Mouse (Mus musculus): ENCODE data around the gene Dclk2. TPM values are rescaled to one million over a fixed set of nuclear protein-coding genes. Genes with fewer than 3 reads are reported as not detected.

Dclk2 gene
- 53.6 and 68.2 TPM in 2 replicates for polyA plus RNA-seq (2014; fragmentation: Nextera tagmentation; extraction: Ambion mirVana)

DNA sequence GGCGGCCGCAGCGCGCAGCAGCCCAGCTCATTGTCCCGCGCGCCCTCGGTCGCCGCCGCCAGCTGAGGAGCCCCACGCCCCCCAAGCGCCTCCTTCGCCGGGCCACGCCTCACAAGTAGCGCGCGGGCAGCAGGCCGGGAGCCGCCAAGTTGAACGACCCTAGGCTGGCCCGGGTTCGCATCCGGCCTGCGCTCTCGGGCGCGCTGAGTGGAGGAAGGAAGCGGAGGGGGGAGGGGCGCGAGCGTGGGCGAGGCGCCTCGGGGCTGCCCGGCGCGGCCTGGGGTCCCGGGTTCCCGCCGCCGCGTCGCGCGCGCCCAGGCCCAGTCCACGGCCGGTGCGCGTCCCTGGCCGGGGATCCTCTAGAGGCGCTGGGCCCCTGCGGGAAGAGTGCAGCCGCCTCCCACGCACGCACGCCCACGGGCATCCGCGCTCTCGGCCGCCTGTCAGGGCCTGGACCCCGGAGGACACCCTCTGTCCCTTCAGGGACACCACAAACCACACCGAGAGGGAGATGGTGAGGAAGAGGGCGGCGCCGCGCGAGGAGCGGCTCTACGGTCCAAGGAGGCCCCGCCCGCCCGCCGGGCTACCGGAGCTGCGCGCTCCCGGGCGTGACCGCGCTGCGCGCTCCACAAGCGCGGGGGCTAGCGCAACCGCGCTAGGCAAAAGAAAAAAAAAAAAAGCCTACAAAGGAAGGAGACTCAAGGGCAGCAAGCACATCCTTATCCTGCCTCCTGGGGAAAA is at the start of gene Dclk2:
Gene Dclk2, minus strand, starts transcription at position 510 of the 741 bp plus-strand sequence.
- Histone ChIP-seq H3K27ac (ENCODE audit: low read depth, low read length) (peak within 1 kb of the TSS; percentile 90), H3K4me1 (ENCODE audit: control insufficient read depth, insufficient read depth, low read length) (peaks cover 24% of the 10 kb centered on the region), H3K4me2 (ENCODE audit: low read length) (peak within 1 kb of the TSS; percentile 79), H3K36me3 (ENCODE audit: control insufficient read depth, insufficient read depth, low read length) (peaks cover 11% of the 10 kb centered on the region; the same call in 1 of the 2 replicates), H3K27me3 (replicated peaks; ENCODE audit: control insufficient read depth, insufficient read depth, low read length) (no peaks in the 10 kb centered on the region), H3K9me3 (replicated peaks; ENCODE audit: control insufficient read depth, low read length) (no peaks in the 10 kb centered on the region), H3K4me3 (ENCODE audit: low read depth, low read length) (peak within 1 kb of the TSS; percentile 87), H3K9ac (ENCODE audit: low read length) (peak within 1 kb of the TSS; percentile 97)
- DNase-seq (ENCODE audit: low spot score) (peak; percentile 92), ATAC-seq (peak; percentile 92)
- WGBS, result under 1% methylated on average over 65 of the region's 91 CpGs

DNA sequence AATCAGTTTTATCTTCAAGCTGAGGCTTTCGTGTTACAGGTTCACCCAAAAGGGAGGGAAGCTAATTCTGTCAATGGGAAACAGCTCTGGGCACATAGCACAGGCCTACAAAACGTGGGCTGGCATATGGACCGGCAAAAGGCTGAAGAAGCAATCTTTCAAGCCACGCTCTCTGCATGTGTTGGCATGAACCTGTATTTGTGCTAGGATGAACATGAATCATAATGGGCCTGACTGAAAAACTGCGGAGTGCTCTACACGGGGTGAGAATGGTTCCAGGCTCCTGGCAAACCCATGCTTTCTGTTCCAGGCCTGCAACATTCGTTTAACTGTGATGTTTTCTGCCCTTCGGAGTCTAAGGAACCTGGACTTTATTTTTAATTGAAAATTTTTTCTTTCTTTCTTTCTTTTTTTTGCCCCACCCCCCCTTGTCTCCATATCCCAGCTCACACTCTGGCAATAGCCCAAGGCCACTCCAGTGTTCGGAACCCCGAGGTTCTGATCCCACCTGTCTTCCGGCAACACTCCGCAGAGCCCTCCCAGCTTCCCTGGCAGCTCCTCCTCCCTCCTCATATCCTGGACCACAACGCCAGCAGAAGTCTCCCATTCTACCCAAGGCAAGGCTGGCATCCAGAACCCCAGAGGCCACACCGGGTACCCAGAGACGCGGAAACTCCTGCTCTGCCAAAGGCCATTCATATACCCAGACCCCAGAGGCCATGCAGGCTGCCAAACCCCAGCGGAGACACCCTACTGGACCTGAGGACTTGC is 42.2 kb upstream of the Dclk2 start:
- ATAC-seq (no peak), DNase-seq (ENCODE audit: low spot score) (no peak)
- Histone ChIP-seq H3K27ac (ENCODE audit: low read depth, low read length) (no peak overlapping the region), H3K27me3 (replicated peaks; ENCODE audit: control insufficient read depth, insufficient read depth, low read length) (no peaks in the 10 kb centered on the region), H3K4me3 (ENCODE audit: low read depth, low read length) (no peak overlapping the region), H3K9me3 (replicated peaks; ENCODE audit: control insufficient read depth, low read length) (no peaks in the 10 kb centered on the region), H3K36me3 (ENCODE audit: control insufficient read depth, insufficient read depth, low read length) (no peaks in the 10 kb centered on the region), H3K9ac (ENCODE audit: low read length) (no peak overlapping the region), H3K4me2 (ENCODE audit: low read length) (no peak overlapping the region), H3K4me1 (ENCODE audit: control insufficient read depth, insufficient read depth, low read length) (no peaks in the 10 kb centered on the region)
- 86% methylated on average over 17 of the region's 17 CpGs for WGBS

DNA sequence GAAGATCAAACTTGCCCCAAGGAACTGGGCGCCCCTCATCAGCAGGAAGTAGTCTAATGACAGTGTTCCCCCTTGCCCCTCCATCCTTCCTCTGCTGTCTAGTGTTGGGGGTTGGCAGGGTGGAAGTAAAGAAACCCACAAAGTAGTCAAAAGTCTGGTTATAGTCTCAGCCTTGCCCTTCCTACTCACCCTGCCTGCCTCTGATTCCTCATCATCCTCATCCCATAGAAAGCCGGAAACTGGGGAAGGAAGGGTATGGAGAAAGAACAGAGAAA is 40.7 kb upstream of the Dclk2 start:
- no peaks in the 10 kb centered on the region for H3K27me3 ChIP-seq (replicated peaks; ENCODE audit: control insufficient read depth, insufficient read depth, low read length)
- ATAC-seq (no peak), DNase-seq (ENCODE audit: low spot score) (no peak)
- no peaks in the 10 kb centered on the region for H3K36me3 ChIP-seq (ENCODE audit: control insufficient read depth, insufficient read depth, low read length)
- H3K4me1 ChIP-seq (ENCODE audit: control insufficient read depth, insufficient read depth, low read length), result no peaks in the 10 kb centered on the region
- H3K9ac ChIP-seq (ENCODE audit: low read length), result no peak overlapping the region
- H3K9me3 ChIP-seq (replicated peaks; ENCODE audit: control insufficient read depth, low read length), result no peaks in the 10 kb centered on the region
- H3K4me2 ChIP-seq (ENCODE audit: low read length), result no peak overlapping the region
- 91% methylated on average over 2 of the region's 2 CpGs for WGBS
- no peak overlapping the region for H3K4me3 ChIP-seq (ENCODE audit: low read depth, low read length)
- no peak overlapping the region for H3K27ac ChIP-seq (ENCODE audit: low read depth, low read length)

DNA sequence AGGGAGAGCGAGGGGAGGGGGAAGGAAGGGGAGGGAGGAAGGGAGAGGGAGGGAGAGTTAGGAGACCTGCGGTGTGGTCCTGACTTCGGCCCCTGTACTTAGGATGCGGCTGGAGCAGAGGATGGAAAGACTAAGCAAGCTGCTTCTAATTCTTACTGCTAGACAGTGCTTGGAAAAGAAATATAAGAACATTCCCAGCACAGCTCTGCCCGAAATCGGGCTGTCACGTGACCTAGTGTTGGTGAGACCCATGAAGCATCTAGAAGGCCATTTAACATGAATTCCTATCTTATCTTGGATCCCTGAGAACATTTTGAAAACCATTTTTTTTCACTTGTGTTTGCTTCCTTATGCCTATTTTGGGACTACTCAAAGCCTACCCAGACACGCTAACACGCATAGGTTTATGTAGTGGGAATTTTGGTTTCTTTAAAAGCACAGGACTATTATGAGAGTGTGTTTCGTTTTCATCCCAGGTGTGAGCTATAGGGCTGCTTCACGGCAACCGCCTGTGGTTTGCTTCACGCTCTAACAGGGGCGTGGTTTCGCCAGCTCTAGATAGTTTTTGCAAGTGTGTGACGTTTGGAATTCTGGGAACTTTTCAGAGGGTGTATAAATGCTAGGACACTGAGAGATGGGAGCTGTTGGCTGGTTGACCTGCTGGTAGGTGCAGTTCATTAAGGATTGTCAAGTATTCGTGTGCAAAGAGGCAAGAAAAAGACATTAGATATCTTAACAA is 40.2 kb upstream of the Dclk2 start:
- H3K4me2 ChIP-seq (ENCODE audit: low read length), result no peak overlapping the region
- WGBS, result 91% methylated on average over 17 of the region's 17 CpGs
- H3K27ac ChIP-seq (ENCODE audit: low read depth, low read length), result no peak overlapping the region
- no peaks in the 10 kb centered on the region for H3K36me3 ChIP-seq (ENCODE audit: control insufficient read depth, insufficient read depth, low read length)
- no peaks in the 10 kb centered on the region for H3K9me3 ChIP-seq (replicated peaks; ENCODE audit: control insufficient read depth, low read length)
- H3K4me1 ChIP-seq (ENCODE audit: control insufficient read depth, insufficient read depth, low read length), result no peaks in the 10 kb centered on the region
- H3K27me3 ChIP-seq (replicated peaks; ENCODE audit: control insufficient read depth, insufficient read depth, low read length), result no peaks in the 10 kb centered on the region
- ATAC-seq (no peak), DNase-seq (ENCODE audit: low spot score) (no peak)
- no peak overlapping the region for H3K4me3 ChIP-seq (ENCODE audit: low read depth, low read length)
- no peak overlapping the region for H3K9ac ChIP-seq (ENCODE audit: low read length)

DNA sequence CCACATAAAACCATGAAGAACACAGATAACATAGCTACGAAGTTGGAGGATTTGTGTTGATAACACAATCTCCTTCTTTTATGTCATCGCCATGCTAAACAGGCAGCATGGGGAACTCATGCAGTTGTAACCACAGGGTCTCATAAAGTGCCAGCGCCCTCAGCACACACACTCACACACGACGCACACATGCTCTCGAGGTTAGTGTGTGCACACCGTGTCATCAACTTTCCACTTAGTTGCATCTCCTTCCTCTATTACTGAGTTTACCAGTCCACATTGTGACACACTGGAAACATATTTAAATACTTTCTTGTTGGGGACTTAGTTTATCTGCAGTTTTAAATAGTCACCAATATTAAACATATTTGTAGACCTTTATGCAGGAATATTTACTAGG is 38.4 kb upstream of the Dclk2 start:
- ATAC-seq (no peak), DNase-seq (ENCODE audit: low spot score) (no peak)
- no peaks in the 10 kb centered on the region for H3K36me3 ChIP-seq (ENCODE audit: control insufficient read depth, insufficient read depth, low read length)
- 95% methylated on average over 7 of the region's 7 CpGs for WGBS
- no peak overlapping the region for H3K4me3 ChIP-seq (ENCODE audit: low read depth, low read length)
- no peak overlapping the region for H3K9ac ChIP-seq (ENCODE audit: low read length)
- no peaks in the 10 kb centered on the region for H3K27me3 ChIP-seq (replicated peaks; ENCODE audit: control insufficient read depth, insufficient read depth, low read length)
- H3K9me3 ChIP-seq (replicated peaks; ENCODE audit: control insufficient read depth, low read length), result no peaks in the 10 kb centered on the region
- H3K27ac ChIP-seq (ENCODE audit: low read depth, low read length), result no peak overlapping the region
- H3K4me1 ChIP-seq (ENCODE audit: control insufficient read depth, insufficient read depth, low read length), result no peaks in the 10 kb centered on the region
- no peak overlapping the region for H3K4me2 ChIP-seq (ENCODE audit: low read length)

DNA sequence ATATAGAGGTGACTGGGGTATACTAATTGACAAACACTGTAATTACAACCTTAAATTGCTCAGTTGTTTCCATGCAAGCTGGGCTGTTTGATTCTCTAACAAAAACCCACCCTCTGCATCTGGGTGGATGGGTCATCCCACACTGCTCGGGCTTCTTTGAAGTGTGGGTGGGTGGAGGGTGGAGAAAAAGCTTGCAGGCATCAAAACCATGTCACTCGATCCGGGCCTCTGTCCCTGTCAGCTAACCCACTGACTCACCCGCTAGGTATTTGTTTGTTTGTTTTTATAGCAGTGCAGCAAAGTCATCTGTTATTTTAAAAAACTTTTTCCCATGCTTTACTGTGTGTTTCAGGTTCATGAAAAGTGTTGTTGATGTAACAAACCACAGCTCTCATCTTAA is 34.7 kb upstream of the Dclk2 start:
- Histone ChIP-seq H3K36me3 (ENCODE audit: control insufficient read depth, insufficient read depth, low read length) (no peaks in the 10 kb centered on the region), H3K4me3 (ENCODE audit: low read depth, low read length) (no peak overlapping the region), H3K9ac (ENCODE audit: low read length) (no peak overlapping the region), H3K27me3 (replicated peaks; ENCODE audit: control insufficient read depth, insufficient read depth, low read length) (no peaks in the 10 kb centered on the region), H3K4me1 (ENCODE audit: control insufficient read depth, insufficient read depth, low read length) (no peaks in the 10 kb centered on the region), H3K27ac (ENCODE audit: low read depth, low read length) (no peak overlapping the region), H3K9me3 (replicated peaks; ENCODE audit: control insufficient read depth, low read length) (peaks cover 3% of the 10 kb centered on the region; the same call in 1 of the 2 replicates), H3K4me2 (ENCODE audit: low read length) (no peak overlapping the region)
- DNase-seq (ENCODE audit: low spot score) (no peak), ATAC-seq (no peak)
- WGBS, result 47% methylated on average over 4 of the region's 4 CpGs

DNA sequence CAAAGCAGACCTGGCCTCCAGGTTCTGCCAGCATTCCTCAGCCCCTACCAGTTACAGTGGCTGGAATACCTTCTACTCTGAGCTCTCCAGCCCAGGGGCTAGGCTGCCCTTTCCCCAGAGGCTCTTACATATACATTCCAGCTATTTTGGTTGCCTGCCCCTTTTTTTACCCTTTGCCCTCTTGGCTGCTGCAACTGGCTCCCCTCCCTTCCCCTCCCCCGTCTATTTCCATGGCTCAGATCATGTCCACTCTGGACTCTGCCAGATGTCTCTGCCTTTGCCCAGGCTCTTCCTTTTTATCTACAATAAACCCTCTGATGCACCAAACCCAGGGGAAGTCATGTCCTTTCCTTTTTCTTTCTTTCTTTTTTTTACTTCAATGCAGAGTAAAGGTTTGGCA is 33.9 kb upstream of the Dclk2 start:
- Histone ChIP-seq H3K9ac (ENCODE audit: low read length) (no peak overlapping the region), H3K27me3 (replicated peaks; ENCODE audit: control insufficient read depth, insufficient read depth, low read length) (no peaks in the 10 kb centered on the region), H3K9me3 (replicated peaks; ENCODE audit: control insufficient read depth, low read length) (peaks cover 3% of the 10 kb centered on the region; the same call in 1 of the 2 replicates), H3K4me1 (ENCODE audit: control insufficient read depth, insufficient read depth, low read length) (no peaks in the 10 kb centered on the region), H3K4me3 (ENCODE audit: low read depth, low read length) (no peak overlapping the region), H3K27ac (ENCODE audit: low read depth, low read length) (no peak overlapping the region), H3K36me3 (ENCODE audit: control insufficient read depth, insufficient read depth, low read length) (no peaks in the 10 kb centered on the region), H3K4me2 (ENCODE audit: low read length) (no peak overlapping the region)
- ATAC-seq (no peak), DNase-seq (ENCODE audit: low spot score) (no peak)
- WGBS, result 95% methylated on average over 1 of the region's 1 CpGs

DNA sequence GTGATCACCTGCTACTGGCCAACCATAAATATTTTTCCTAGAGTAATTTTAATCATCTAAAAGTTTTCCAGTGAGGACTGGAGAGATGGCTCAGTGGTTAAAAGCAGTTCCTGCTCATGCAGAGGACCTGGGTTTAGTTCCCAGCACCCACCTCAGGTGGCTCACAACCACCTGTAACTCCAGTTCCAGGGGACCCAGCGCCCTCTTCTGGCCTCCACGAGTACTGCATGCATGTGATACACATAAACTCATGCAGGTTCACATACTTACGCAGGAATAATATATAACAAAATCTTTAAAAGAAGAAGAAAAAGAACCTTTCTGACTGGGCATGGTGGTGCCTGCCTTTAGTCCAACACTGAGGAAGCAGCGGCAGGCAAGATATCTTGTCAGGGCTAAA is 33.2 kb upstream of the Dclk2 start:
- H3K9me3 ChIP-seq (replicated peaks; ENCODE audit: control insufficient read depth, low read length), result peaks cover 3% of the 10 kb centered on the region; the same call in 1 of the 2 replicates
- H3K9ac ChIP-seq (ENCODE audit: low read length), result no peak overlapping the region
- DNase-seq (ENCODE audit: low spot score), result no peak
- no peak for ATAC-seq
- H3K27me3 ChIP-seq (replicated peaks; ENCODE audit: control insufficient read depth, insufficient read depth, low read length), result no peaks in the 10 kb centered on the region
- 88% methylated on average over 4 of the region's 4 CpGs for WGBS
- no peaks in the 10 kb centered on the region for H3K36me3 ChIP-seq (ENCODE audit: control insufficient read depth, insufficient read depth, low read length)
- H3K4me2 ChIP-seq (ENCODE audit: low read length), result no peak overlapping the region
- H3K4me3 ChIP-seq (ENCODE audit: low read depth, low read length), result no peak overlapping the region
- H3K4me1 ChIP-seq (ENCODE audit: control insufficient read depth, insufficient read depth, low read length), result no peaks in the 10 kb centered on the region
- H3K27ac ChIP-seq (ENCODE audit: low read depth, low read length), result no peak overlapping the region

Data from forebrain, embryonic 14.5 days (tissue).